Mouse (Mus musculus): ENCODE results near the gene Rgmb.

Gene Rgmb

DNA sequence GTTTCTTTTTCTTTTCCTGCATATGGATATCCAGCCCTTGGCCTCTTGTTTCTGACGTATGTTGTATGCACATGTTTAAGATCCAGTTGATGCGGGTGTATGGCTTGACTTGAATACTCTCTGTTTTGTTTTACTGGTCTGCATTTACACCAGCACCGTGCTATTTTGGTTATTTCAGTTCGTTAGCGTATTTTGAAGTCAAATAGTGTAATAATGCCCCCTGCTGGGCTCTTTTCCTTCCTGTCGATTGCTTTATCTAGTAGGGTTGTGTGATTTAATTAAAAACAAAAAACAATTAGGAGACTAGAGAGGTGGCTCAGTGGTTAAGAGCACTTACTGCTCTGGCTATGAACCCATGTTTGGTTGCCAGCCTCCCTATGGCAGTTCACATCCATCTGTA, 52.9 kb downstream of the Rgmb start:
- peak; percentile 11 for DNase-seq (ENCODE audit: low read depth, low spot score)

DNA sequence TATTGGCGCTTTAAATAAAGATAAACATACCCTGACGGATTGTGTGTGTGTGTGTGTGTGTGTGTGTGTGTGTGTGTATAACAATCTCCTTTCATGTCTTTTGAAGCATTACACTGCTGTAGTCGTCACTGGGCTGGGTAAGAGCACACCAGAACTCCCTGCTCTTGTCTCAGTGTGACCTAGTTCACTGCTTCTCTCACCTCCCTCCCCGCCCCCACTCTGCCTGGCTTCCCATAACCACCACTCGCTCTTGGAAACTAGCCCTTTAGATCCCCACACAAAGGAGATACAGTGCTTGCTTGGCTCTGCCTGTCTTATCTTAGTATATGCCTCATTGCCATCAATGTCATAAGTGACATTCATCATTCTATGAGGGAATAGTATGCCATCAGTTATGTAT, 54.5 kb downstream of the Rgmb start:
- DNase-seq (ENCODE audit: low read depth, low spot score), result no peak

- no peak for DNase-seq (ENCODE audit: low read depth, low spot score)
Observed at GRCm38 (mm10) chr17:15774565-15775215, 56.1 kb downstream of the Rgmb start.

DNA sequence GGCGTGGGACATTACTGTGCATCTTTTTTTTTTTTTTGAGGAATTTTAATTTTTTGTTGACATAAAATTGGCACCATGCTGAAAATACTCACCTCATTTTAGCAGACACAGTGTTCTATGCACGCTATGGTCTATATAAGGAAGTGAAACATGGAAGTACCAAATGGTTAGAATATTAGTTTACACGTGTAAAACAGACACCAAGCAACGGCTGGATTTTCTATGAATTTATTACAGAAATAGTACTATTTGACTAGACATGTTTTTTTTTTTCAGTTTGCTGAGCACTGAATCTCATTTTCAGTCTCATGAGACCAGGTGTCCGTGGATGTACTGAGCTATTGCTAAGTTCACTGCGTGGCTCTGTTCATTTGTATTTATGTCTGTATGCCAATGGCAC, 56.9 kb downstream of the Rgmb start:
- no peak for DNase-seq (ENCODE audit: low read depth, low spot score)

DNA sequence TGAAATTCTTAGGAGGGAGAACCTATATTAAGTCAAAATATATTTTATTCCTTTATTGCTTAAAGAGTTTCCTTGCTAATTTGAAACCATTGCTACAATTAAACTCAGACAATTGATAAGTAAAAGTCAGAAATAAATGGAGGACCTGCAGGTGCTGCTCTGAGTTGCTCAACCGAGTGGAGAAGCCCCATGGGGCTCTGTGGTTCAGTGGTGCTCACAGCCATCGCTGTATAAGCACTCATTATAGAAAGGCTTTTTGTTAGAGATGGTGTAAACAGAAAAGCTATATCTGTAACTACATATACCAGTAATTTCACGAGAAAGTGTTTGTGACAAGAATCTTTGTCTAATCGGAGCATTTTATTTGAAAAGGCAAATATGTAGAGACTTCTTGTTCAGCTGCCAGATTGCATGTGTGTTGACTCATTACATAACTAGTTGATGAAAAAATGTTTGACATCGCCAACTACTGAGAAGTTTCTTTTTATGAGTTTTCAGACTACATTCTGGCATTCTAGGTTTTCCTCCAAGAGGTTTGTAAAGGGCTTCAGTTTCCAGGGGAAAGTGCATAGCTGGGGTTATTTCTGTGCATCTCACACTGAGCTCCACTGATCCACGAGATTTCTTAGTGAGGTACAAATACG, 61.6 kb downstream of the Rgmb start:
- DNase-seq (ENCODE audit: low read depth, low spot score), result no peak

GRCm38 (mm10) chr17:15761191-15761590, 69.6 kb downstream of the Rgmb start:
- no peak for DNase-seq (ENCODE audit: low read depth, low spot score)
